Mouse (Mus musculus) limb, embryonic 14.5 days (tissue): Measurements from ENCODE around the gene Fxyd3. TPM values are rescaled to one million over a fixed set of nuclear protein-coding genes. Genes with fewer than 3 reads are reported as not detected.
A peak's percentile ranks its signal among the peaks of the same experiment; 100 is the strongest.

Source experiments
- ATAC-seq: fragments of 200-750 bp; cut with Nextera tagmentation; 2 replicates; pipeline ENCODE4 v1.8.0; 2017; ENCODE audit warnings: low read depth, moderate number of reproducible peaks, moderate TSS enrichment; ENCODE audit not compliant: low FRiP score
- DNase-seq: peaks from one replicate; pipeline ENCODE4 v3.0.0-alpha.2; 2015; ENCODE audit warnings: low spot score
- H3K27ac ChIP-seq: fragments of 300-500 bp; sonication (generic); replicated peaks from 2 replicates; pipeline ENCODE4 v1.5.1; 2014; ENCODE audit warnings: low read depth, mild to moderate bottlenecking, low read length, moderate library complexity, mixed read lengths
- H3K27me3 ChIP-seq: fragments of 300-500 bp; sonication (generic); 2 replicates; pipeline ENCODE4 v1.6.1; 2014; ENCODE audit warnings: low read length, mixed read lengths; ENCODE audit not compliant: control insufficient read depth, insufficient read depth
- H3K36me3 ChIP-seq: fragments of 300-500 bp; sonication (generic); 2 replicates; pipeline ENCODE4 v1.6.1; 2014; ENCODE audit warnings: mild to moderate bottlenecking, low read length, moderate library complexity, mixed read lengths; ENCODE audit not compliant: control insufficient read depth, insufficient read depth
- H3K4me1 ChIP-seq: fragments of 300-500 bp; sonication (generic); 2 replicates; pipeline ENCODE4 v1.6.1; 2014; ENCODE audit warnings: antibody characterized with exemption, low read length, mixed read lengths; ENCODE audit not compliant: control insufficient read depth, insufficient read depth
- H3K4me2 ChIP-seq: fragments of 300-500 bp; sonication (generic); replicated peaks from 2 replicates; pipeline ENCODE4 v1.6.1; 2014; ENCODE audit warnings: low read depth, mild to moderate bottlenecking, low read length, moderate library complexity; ENCODE audit not compliant: severe bottlenecking
- H3K4me3 ChIP-seq: fragments of 300-500 bp; sonication (generic); replicated peaks from 2 replicates; pipeline ENCODE4 v1.5.1; 2014; ENCODE audit warnings: low read length
- H3K9ac ChIP-seq: fragments of 300-500 bp; sonication (generic); 2 replicates; pipeline ENCODE4 v1.6.1; 2014; ENCODE audit warnings: mild to moderate bottlenecking, low read depth, low read length, moderate library complexity; ENCODE audit not compliant: severe bottlenecking
- H3K9me3 ChIP-seq: fragments of 300-500 bp; sonication (generic); 2 replicates; pipeline ENCODE4 v1.6.1; 2016; ENCODE audit warnings: low read length; ENCODE audit not compliant: control insufficient read depth
- POLR2A ChIP-seq: fragments of 200-500 bp; IDR thresholded peaks from 2 replicates; pipeline ENCODE4 v1.8.0; 2012; ENCODE audit warnings: inconsistent platforms, mild to moderate bottlenecking, moderate library complexity, borderline replicate concordance; ENCODE audit not compliant: insufficient read depth, insufficient read length; ENCODE audit errors: extremely low read depth
- WGBS: fragments of 180-500 bp; shearing (Covaris S2); extraction: QIAGEN DNeasy Blood & Tissue Kit; methylation state at CpG from one replicate; pipeline ENCODE4 v1.1.7; 2014; 5-methylcytosine and 5-hydroxymethylcytosine counted together
- polyA plus RNA-seq, 2 experiments: library from polyadenylated mRNA; depleted of rRNA in 1 of 2; stranded (reverse) in 1 of 2; unstranded in 1 of 2; fragments of >200 nt; fragmentation: Nextera tagmentation in 1 of 2; extraction: Ambion mirVana in 1 of 2; gene quantifications; 2 replicates each; pipeline versions ENCODE4 v1.2.1 to v1.2.3; 2012 to 2014

Fxyd3 gene
- polyA plus RNA-seq, 2 experiments: 39.8 to 79.5 TPM

DNA sequence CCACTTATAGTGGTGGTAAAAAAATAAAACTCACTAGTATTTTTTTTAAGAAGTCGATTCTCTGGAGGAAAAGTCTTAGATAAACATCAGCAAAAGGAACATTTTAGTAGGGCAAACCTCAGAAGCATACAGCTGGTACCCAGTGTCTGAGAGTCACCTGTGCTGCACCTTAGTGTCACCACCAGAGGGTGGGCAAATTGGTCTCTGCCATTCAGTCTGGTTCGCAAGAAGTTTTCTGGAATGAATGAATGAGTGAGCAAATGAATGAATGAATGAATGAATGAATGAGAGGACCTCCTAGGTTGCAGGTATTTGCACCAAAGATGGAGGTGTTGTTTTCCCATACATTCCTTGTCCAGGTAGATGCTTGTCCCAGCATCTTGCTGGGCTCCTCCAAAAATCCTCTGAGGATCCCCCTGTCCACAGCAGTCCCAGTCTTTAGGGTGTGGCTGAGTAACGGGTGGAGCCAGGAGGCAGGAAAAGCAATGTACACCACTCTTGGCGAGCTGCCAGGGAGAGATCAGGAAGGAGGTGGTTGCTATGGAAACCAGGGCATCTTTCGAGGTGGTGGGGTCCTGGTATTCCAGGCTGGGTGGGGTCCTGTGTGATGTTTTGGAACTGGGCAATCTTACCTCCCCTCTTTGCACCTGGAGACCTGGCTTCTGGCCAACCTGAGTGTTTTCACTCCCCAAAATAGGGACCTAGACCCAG, 27.2 kb downstream of the Fxyd3 start:
- WGBS: 21% methylated on average over 5 of the region's 5 CpGs
- ATAC-seq (no peak), DNase-seq (peak; percentile 34)
- Histone ChIP-seq H3K9ac (no peak overlapping the region), H3K27me3 (peaks cover 60% of the 10 kb centered on the region), H3K4me3 (peak overlapping the region; percentile 19), H3K4me1 (peaks cover 44% of the 10 kb centered on the region), H3K4me2 (peak overlapping the region; percentile 44), H3K9me3 (no peaks in the 10 kb centered on the region), H3K36me3 (no peaks in the 10 kb centered on the region), H3K27ac (no peak overlapping the region)
- no peak for TF ChIP-seq POLR2A

DNA sequence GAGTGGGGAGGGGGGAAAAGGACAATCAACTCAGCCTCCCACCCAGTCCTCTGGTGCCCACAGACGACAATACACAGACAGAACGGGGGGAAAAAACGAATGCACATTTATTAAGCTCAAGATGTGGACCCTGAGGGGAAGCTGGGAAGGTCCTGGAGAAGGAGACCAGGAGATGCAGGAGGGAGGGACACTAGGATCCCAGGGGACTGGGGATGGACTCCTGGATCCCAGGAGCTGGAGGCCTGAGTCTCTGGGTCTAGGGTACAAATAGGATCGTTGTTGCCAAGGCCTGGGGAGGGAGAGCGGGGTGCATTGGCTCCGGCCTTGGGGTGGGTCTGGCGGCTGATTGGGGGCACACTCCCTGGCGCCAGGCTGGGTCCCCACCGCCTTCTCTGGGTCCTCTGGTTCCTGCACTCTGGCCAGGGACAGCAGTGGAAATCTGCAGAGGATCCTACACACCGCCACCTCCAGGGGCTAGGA, 34.0 kb downstream of the Fxyd3 start, which contains the start of gene Fxyd5:
Gene Fxyd5, minus strand, starts transcription at position 51 of the 480 bp plus-strand sequence.
- 39% methylated on average over 10 of the region's 10 CpGs for WGBS

DNA sequence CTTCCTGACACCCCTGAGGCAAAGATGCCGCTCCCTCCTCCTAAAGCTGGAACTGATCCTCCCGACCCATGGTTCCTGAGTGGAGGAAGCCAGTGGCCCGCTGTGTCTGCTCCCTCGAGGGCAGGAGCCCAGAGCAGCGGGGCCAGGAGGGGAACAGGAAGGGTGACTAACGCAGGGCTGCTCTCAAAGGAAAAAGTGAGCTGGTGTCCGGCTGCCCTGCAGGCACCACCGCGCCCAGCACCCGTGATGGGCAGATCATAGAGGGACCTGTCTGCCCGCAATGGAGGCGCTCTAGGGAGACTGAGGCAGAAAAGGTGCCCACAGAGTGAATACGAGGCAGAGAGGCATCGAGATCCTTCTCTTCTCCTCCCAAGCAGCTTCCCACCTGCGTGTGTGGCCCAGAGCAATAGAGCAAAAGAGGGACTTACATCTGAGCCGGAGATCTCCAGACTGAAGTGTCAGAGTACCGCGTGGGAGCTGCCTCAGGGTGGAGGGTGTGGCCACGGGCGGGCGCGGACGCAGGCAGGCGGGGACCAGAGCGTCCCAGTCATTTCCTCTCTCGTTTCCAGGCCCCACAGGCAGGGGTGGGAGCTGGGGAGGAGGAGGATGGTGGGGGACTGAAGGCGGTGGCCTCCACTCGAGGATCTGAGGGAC, 34.7 kb downstream of the Fxyd3 start:
- WGBS: under 1% methylated on average over 28 of the region's 28 CpGs
- Histone ChIP-seq H3K4me3 (peak overlapping the region; percentile 19), H3K27ac (no peak overlapping the region), H3K4me1 (0 out of 2 replicates have a peak, but pooled peaks cover 2% of the 10 kb centered on the region), H3K4me2 (peak overlapping the region; percentile 40), H3K36me3 (no peaks in the 10 kb centered on the region), H3K27me3 (peaks cover 34% of the 10 kb centered on the region), H3K9me3 (no peaks in the 10 kb centered on the region), H3K9ac (peak overlapping the region; percentile 28; the same call in 1 of the 2 replicates)
- ATAC-seq (peak; percentile 67; the same call in 1 of the 2 replicates), DNase-seq (no peak)
- 0 out of 2 replicates have a peak, but pooled peaks have one; percentile 34 for TF ChIP-seq POLR2A

More for the DNA sequence above, 34.0 kb downstream of the Fxyd3 start, which contains the start of gene Fxyd5:
- peak within 1 kb of the TSS; percentile 28; the same call in 1 of the 2 replicates for H3K9ac ChIP-seq
- H3K27me3 ChIP-seq: peaks cover 34% of the 10 kb centered on the region
- no peaks in the 10 kb centered on the region for H3K36me3 ChIP-seq
- DNase-seq: no peak
- ATAC-seq: no peak
- H3K27ac ChIP-seq: no peak within 1 kb of the TSS
- H3K4me3 ChIP-seq: peak within 1 kb of the TSS; percentile 19
- peak within 1 kb of the TSS; percentile 40 for H3K4me2 ChIP-seq
- H3K4me1 ChIP-seq: 0 out of 2 replicates have a peak, but pooled peaks cover 2% of the 10 kb centered on the region
- H3K9me3 ChIP-seq: no peaks in the 10 kb centered on the region
- TF ChIP-seq POLR2A: no peak

DNA sequence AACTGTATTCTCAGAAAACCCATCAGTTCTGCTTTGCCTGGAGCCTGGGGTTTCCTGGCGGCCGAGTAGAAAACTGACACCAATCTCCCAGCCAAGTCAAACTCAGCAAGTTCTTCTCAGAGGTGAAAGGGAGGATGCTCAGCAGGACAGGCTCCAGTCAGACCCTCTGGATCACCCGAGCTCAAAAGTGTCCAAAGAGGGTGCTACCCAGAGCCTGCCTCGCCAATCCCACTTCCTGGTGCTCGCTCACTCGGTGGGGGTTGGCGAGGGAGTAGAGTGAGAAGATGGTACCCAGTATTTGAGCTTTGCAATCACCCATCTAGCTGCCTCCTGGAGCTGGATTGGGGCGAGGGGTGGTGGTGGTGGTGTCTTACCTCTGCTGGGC, 35.5 kb downstream of the Fxyd3 start:
- no peak overlapping the region for H3K4me2 ChIP-seq
- H3K4me3 ChIP-seq: peak overlapping the region; percentile 19; the same call in 1 of the 2 replicates
- no peaks in the 10 kb centered on the region for H3K9me3 ChIP-seq
- ATAC-seq (no peak), DNase-seq (no peak)
- TF ChIP-seq POLR2A: no peak
- no peak overlapping the region for H3K9ac ChIP-seq
- H3K36me3 ChIP-seq: no peaks in the 10 kb centered on the region
- 38% methylated on average over 8 of the region's 8 CpGs for WGBS
- H3K27ac ChIP-seq: no peak overlapping the region
- 0 out of 2 replicates have a peak, but pooled peaks cover 2% of the 10 kb centered on the region for H3K4me1 ChIP-seq
- peaks cover 34% of the 10 kb centered on the region for H3K27me3 ChIP-seq

DNA sequence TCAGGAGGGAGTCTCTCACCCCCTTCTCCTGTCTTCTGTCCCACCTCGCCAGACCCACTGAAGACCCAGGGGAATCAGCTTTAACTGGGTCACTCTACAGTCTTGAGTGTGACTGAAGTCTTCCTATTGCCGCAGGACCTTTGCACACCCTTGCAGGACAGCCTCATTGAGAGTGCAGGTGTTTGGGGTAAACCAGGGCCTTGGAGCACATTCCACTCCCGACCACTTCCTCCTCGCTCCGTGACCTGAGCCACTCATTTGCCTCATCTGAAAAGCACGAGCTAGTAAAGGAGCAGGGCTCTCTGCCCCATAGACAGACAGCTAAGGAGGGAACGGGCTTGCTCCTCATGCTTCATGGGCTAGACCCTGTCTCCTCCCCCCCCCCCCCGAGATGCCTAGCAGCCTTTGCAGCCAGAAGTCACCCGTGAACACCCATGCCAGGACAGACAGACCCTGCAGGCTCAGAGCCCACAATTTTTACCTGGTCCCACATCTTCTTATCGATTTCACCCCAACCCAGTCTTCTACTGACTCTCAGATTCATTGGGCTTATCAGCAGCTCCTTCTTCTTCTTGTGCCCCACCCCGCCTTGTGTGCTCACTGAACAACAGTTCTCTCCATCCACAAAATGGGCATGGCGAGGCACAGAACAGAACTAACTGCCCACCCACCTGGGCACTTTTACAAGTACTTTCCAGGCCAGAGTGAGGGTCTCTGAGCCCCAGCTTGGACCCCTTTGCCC, 36.1 kb downstream of the Fxyd3 start:
- Histone ChIP-seq H3K36me3 (no peaks in the 10 kb centered on the region), H3K9ac (no peak overlapping the region), H3K9me3 (no peaks in the 10 kb centered on the region), H3K4me1 (0 out of 2 replicates have a peak, but pooled peaks cover 2% of the 10 kb centered on the region), H3K27me3 (peaks cover 33% of the 10 kb centered on the region), H3K4me3 (no peak overlapping the region), H3K27ac (no peak overlapping the region), H3K4me2 (no peak overlapping the region)
- ATAC-seq: no peak
- WGBS: 84% methylated on average over 11 of the region's 12 CpGs
- no peak for TF ChIP-seq POLR2A
- no peak for DNase-seq
